Mouse (Mus musculus): ENCODE data around the gene Atg5. TPM values are rescaled to one million over a fixed set of nuclear protein-coding genes. Genes with fewer than 3 reads are reported as not detected.

Atg5 gene
- total and polyA plus RNA-seq, 2 experiments, result 16.7 to 61.8 TPM

DNA sequence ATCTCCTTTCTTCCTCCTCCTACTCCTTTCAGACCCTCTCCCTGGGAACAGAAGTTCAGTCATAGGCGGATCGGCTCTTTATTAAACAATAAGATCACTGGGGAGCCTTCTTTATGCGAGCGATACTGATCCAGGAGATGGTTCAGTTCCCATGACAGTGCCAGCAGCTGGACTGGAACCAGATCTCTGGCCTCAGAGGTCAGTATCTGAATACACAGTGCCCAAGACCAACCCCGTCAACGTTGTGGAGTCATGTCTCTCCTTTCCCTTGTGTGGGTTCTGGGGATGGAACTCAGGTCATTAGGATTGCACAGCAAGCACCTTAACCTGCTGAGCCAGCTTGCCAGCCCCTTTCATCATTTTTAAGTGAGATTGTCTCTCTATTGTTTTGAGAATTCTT is 70.4 kb downstream of the Atg5 start:
- no peak overlapping the region for H3K27ac ChIP-seq (replicated peaks; ENCODE audit: insufficient read depth, low read depth, low read length)
- no peaks in the 10 kb centered on the region for H3K36me3 ChIP-seq (ENCODE audit: control insufficient read depth, insufficient read depth, low read length)
- peaks cover 2% of the 10 kb centered on the region; the same call in 1 of the 2 replicates for H3K79me2 ChIP-seq (ENCODE audit: control insufficient read depth, insufficient read depth, low read length)
- DNase-seq (ENCODE audit: extremely low read depth, low read depth, low spot score), result peak; percentile 31
- 54% methylated on average over 6 of the region's 6 CpGs for WGBS
- H3K27me3 ChIP-seq (ENCODE audit: control insufficient read depth, insufficient read depth, low read length), result no peaks in the 10 kb centered on the region
- no peak for TF ChIP-seq CTCF (IDR thresholded peaks at IDR 0.05; ENCODE audit: low read depth, low read length)
- TF ChIP-seq POLR2A (IDR thresholded peaks at IDR 0.05; ENCODE audit: extremely low read depth, insufficient read depth, low read length), result no peak
- H3K4me3 ChIP-seq (ENCODE audit: insufficient read depth, low read depth, low read length), result no peak overlapping the region
- H3K9ac ChIP-seq (ENCODE audit: low read depth, low read length), result no peak overlapping the region
- H3K4me1 ChIP-seq (ENCODE audit: control insufficient read depth, insufficient read depth, low read length), result no peaks in the 10 kb centered on the region

DNA sequence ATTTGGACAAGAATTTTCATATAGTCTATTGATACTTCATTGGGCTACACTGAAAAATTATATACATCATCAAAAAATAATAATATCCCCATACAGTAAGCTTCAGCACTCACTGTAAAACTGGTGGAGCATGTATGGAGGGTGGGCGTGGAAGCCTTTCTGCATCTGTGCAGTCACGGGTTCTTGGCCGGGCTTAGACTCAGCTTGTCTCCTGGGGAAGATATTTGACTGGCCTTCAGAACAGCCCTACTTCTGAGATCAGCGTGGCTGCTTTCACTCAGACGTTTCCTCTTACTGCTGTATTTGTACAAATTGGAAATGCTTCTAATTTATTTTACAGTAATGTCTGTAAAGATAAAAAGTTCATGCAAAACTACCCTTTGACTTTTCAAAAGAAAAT is 71.2 kb downstream of the Atg5 start:
- H3K79me2 ChIP-seq (ENCODE audit: control insufficient read depth, insufficient read depth, low read length), result peaks cover 2% of the 10 kb centered on the region; the same call in 1 of the 2 replicates
- no peak for TF ChIP-seq CTCF (IDR thresholded peaks at IDR 0.05; ENCODE audit: low read depth, low read length)
- H3K4me3 ChIP-seq (ENCODE audit: insufficient read depth, low read depth, low read length), result no peak overlapping the region
- H3K4me1 ChIP-seq (ENCODE audit: control insufficient read depth, insufficient read depth, low read length), result no peaks in the 10 kb centered on the region
- no peak for DNase-seq (ENCODE audit: extremely low read depth, low read depth, low spot score)
- H3K27me3 ChIP-seq (ENCODE audit: control insufficient read depth, insufficient read depth, low read length), result no peaks in the 10 kb centered on the region
- H3K9ac ChIP-seq (ENCODE audit: low read depth, low read length), result no peak overlapping the region
- 88% methylated on average over 5 of the region's 5 CpGs for WGBS
- no peak overlapping the region for H3K27ac ChIP-seq (replicated peaks; ENCODE audit: insufficient read depth, low read depth, low read length)
- H3K36me3 ChIP-seq (ENCODE audit: control insufficient read depth, insufficient read depth, low read length), result no peaks in the 10 kb centered on the region

DNA sequence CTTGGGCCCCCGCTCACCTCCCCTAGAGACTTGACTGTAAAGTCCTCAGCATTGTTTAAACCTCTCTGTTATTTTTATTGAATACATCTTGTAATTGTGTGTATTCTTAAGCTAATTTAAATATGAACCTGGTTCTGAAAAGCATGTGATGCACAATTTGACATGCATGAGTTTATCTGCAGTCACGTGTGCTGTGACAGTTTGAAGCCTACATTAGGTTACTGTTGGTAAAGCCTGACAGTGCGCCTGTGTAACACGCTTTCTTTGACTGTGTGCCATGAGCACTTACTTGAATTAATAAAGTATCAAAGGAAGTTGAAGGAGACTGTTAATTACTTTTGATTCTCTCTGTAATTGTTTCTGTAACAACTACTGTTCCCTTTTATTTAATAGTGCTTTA is 72.8 kb downstream of the Atg5 start:
- H3K79me2 ChIP-seq (ENCODE audit: control insufficient read depth, insufficient read depth, low read length), result peaks cover 6% of the 10 kb centered on the region; the same call in 1 of the 2 replicates
- H3K9ac ChIP-seq (ENCODE audit: low read depth, low read length), result no peak overlapping the region
- no peaks in the 10 kb centered on the region for H3K4me1 ChIP-seq (ENCODE audit: control insufficient read depth, insufficient read depth, low read length)
- DNase-seq (ENCODE audit: extremely low read depth, low read depth, low spot score), result no peak
- H3K4me3 ChIP-seq (ENCODE audit: insufficient read depth, low read depth, low read length), result no peak overlapping the region
- no peaks in the 10 kb centered on the region for H3K36me3 ChIP-seq (ENCODE audit: control insufficient read depth, insufficient read depth, low read length)
- no peak overlapping the region for H3K27ac ChIP-seq (replicated peaks; ENCODE audit: insufficient read depth, low read depth, low read length)
- TF ChIP-seq CTCF (IDR thresholded peaks at IDR 0.05; ENCODE audit: low read depth, low read length) (no peak), POLR2A (IDR thresholded peaks at IDR 0.05; ENCODE audit: extremely low read depth, insufficient read depth, low read length) (no peak)
- H3K27me3 ChIP-seq (ENCODE audit: control insufficient read depth, insufficient read depth, low read length), result no peaks in the 10 kb centered on the region
- WGBS, result 94% methylated on average over 4 of the region's 4 CpGs

DNA sequence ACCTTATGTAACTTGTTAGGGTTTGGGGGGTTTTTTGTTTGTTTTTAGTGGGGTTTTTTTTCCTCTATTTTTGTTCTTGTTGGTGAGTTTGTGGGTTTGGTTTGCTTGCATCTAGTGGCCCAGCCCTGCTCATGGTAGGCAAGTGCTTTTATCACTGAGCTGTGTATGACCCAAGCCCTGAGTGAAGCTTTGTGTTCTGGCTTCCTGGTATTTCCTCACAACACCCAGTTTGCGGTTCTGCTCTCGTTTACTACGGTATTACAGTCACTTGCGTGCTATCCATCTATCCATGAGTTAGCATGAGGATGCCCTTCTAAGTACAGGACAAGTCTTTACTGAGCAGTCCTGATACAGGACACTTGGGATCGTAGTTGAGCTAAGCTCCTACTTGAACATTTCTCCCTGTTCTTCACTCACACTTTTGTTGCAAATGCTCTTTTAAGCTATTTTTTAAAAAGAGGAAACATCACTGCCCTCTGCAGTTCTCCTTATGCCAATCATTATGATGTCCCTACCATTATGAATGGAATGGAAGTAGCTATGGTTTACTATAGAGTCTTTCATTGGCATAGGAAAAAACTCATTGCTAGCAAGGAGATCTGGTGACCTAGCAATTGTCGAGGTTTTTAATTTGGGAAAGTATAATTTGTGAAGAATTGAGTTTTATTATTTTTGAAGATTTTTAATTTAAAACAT is 73.8 kb downstream of the Atg5 start:
- DNase-seq (ENCODE audit: extremely low read depth, low read depth, low spot score), result no peak
- Histone ChIP-seq H3K4me1 (ENCODE audit: control insufficient read depth, insufficient read depth, low read length) (no peaks in the 10 kb centered on the region), H3K4me3 (ENCODE audit: insufficient read depth, low read depth, low read length) (no peak overlapping the region), H3K79me2 (ENCODE audit: control insufficient read depth, insufficient read depth, low read length) (peaks cover 9% of the 10 kb centered on the region; the same call in 1 of the 2 replicates), H3K9ac (ENCODE audit: low read depth, low read length) (no peak overlapping the region), H3K27me3 (ENCODE audit: control insufficient read depth, insufficient read depth, low read length) (no peaks in the 10 kb centered on the region), H3K27ac (replicated peaks; ENCODE audit: insufficient read depth, low read depth, low read length) (no peak overlapping the region), H3K36me3 (ENCODE audit: control insufficient read depth, insufficient read depth, low read length) (peaks cover 6% of the 10 kb centered on the region; the same call in 1 of the 2 replicates)
- TF ChIP-seq CTCF (IDR thresholded peaks at IDR 0.05; ENCODE audit: low read depth, low read length), result no peak
- TF ChIP-seq POLR2A (IDR thresholded peaks at IDR 0.05; ENCODE audit: extremely low read depth, insufficient read depth, low read length), result no peak
- WGBS, result 93% methylated on average over 6 of the region's 6 CpGs

DNA sequence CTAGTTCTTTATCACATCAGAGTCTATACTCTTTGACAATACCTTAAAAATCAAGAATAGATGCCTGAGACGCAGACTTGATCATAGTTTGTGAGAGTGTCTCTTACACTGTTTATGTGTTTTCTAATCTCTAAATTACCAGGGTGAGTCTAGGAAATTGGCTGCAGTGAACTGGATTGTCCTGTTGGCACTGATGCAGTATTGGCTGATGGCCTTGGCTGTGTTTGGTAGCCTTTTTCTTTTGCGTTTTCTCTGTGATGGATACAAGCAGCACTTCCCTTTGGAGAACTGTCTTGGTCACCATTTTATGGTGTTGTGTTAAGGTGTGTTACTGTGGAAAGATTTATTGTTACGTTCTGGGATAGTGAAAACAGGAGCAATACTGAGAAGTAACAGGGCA is 75.2 kb downstream of the Atg5 start:
- TF ChIP-seq POLR2A (IDR thresholded peaks at IDR 0.05; ENCODE audit: extremely low read depth, insufficient read depth, low read length) (no peak), CTCF (IDR thresholded peaks at IDR 0.05; ENCODE audit: low read depth, low read length) (no peak)
- WGBS, result 69% methylated on average over 3 of the region's 3 CpGs
- no peak overlapping the region for H3K9ac ChIP-seq (ENCODE audit: low read depth, low read length)
- H3K27ac ChIP-seq (replicated peaks; ENCODE audit: insufficient read depth, low read depth, low read length), result no peak overlapping the region
- no peaks in the 10 kb centered on the region for H3K4me1 ChIP-seq (ENCODE audit: control insufficient read depth, insufficient read depth, low read length)
- no peaks in the 10 kb centered on the region for H3K27me3 ChIP-seq (ENCODE audit: control insufficient read depth, insufficient read depth, low read length)
- peaks cover 7% of the 10 kb centered on the region; the same call in 1 of the 2 replicates for H3K79me2 ChIP-seq (ENCODE audit: control insufficient read depth, insufficient read depth, low read length)
- H3K36me3 ChIP-seq (ENCODE audit: control insufficient read depth, insufficient read depth, low read length), result peaks cover 18% of the 10 kb centered on the region
- DNase-seq (ENCODE audit: extremely low read depth, low read depth, low spot score), result peak; percentile 34
- no peak overlapping the region for H3K4me3 ChIP-seq (ENCODE audit: insufficient read depth, low read depth, low read length)

DNA sequence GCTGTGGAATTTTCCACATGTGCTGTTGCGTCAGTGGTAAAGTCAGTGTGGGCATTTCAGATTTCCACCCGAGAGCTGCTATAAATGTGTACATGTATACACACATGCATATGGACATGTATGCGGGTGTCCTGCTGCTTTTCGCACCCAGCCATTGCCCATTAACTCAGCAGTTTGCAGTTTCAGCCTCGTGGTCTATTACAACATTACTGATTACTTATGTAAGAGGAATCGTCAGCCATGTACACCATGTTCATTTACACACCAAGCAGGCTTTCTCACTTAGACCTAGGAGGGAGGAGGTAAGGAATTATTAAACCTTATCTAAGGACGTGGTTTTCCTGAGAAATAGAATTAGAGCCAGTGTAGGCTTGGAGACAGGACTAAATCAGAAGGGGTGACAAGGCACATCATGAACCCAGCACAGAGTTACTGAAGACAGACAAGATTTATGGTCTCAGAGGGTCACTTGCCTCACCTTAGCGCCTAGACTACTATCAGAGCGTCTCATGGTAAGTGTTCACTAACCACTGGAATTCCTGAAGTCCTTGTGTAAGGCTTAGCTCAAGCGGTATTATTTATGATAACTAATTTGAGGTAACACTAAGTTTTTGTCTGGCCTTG is 79.5 kb downstream of the Atg5 start:
- WGBS, result 88% methylated on average over 10 of the region's 10 CpGs
- DNase-seq (ENCODE audit: extremely low read depth, low read depth, low spot score), result no peak
- no peak overlapping the region for H3K4me3 ChIP-seq (ENCODE audit: insufficient read depth, low read depth, low read length)
- H3K4me1 ChIP-seq (ENCODE audit: control insufficient read depth, insufficient read depth, low read length), result no peaks in the 10 kb centered on the region
- TF ChIP-seq CTCF (IDR thresholded peaks at IDR 0.05; ENCODE audit: low read depth, low read length) (no peak), POLR2A (IDR thresholded peaks at IDR 0.05; ENCODE audit: extremely low read depth, insufficient read depth, low read length) (no peak)
- H3K9ac ChIP-seq (ENCODE audit: low read depth, low read length), result no peak overlapping the region
- H3K36me3 ChIP-seq (ENCODE audit: control insufficient read depth, insufficient read depth, low read length), result peaks cover 21% of the 10 kb centered on the region
- no peak overlapping the region for H3K27ac ChIP-seq (replicated peaks; ENCODE audit: insufficient read depth, low read depth, low read length)
- peaks cover 7% of the 10 kb centered on the region; the same call in 1 of the 2 replicates for H3K79me2 ChIP-seq (ENCODE audit: control insufficient read depth, insufficient read depth, low read length)
- no peaks in the 10 kb centered on the region for H3K27me3 ChIP-seq (ENCODE audit: control insufficient read depth, insufficient read depth, low read length)

All from liver, adult 2 months (tissue).